Mouse (Mus musculus): ENCODE measurements around the gene Msmo1.

Msmo1 gene

DNA sequence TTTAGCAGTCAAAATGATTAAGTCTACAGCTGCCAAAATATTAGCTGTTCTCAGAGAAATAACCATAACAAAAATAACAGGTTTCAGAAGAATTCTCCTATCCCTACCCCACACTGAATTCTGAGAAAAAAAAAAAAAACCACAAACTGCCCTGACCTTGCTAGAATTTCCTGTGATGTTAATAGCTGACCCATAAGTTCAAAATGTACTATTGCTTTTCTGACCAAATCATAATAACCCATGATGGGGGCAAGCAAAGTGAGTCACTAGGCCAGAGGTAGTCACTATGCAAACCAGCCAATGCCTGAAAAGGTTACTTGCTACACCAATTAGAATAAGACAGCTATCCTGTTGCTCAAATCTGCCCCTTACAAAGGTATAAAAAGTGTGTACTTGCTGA is 26.1 kb downstream of the Msmo1 start:
- no peak for DNase-seq

GRCm38 (mm10) chr8:64703191-64703590 is 30.4 kb downstream of the Msmo1 start:
- DNase-seq = no peak

- DNase-seq = peak; percentile 44
These were observed 40.9 kb downstream of the Msmo1 start, which contains the start of gene Cpe for GRCm38 (mm10) chr8:64692651-64693201. Gene Cpe (minus strand): TSS chr8:64693054.

GRCm38 (mm10) chr8:64691591-64692401 is 41.8 kb downstream of the Msmo1 start:
- no peak for DNase-seq

GRCm38 (mm10) chr8:64690845-64691244 is 42.7 kb downstream of the Msmo1 start:
- no peak for DNase-seq

DNA sequence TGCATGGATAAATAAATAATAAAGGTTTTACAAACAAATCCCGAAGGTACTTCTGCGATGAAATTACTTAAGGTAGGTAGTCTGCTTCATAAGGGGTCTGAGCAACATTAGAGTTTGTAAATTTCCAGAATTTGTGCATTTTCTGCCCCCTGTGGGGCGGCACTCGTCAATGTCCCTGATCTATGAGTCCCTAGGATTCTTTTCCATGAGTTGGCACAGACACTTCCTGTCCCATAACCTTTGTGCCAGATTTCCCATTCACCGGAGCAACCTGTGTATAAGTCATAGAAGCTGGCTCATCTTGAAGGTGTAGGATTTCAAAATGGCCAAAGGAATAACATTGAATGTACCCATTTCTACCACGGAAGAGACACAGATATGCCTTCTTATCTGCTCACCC is 43.3 kb downstream of the Msmo1 start:
- DNase-seq = no peak

DNA sequence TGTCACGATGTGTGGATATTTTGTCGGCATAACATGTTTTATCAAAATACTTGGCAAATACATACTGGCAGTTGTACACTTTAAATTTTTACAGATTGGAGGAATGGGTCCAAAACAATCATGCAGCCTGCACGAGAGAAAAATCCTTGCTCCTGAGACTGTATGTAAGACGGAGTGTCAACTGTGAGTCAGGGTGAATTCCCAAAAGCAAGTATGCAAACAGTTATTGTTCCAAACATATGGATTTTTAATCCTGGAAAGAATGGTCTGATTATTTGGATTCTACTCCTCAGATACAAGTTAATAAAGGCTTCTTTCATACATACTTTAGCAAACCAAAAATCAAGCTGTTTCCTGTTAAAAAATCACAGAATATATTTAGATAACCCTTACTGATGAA is 44.9 kb downstream of the Msmo1 start:
- no peak for DNase-seq

DNA sequence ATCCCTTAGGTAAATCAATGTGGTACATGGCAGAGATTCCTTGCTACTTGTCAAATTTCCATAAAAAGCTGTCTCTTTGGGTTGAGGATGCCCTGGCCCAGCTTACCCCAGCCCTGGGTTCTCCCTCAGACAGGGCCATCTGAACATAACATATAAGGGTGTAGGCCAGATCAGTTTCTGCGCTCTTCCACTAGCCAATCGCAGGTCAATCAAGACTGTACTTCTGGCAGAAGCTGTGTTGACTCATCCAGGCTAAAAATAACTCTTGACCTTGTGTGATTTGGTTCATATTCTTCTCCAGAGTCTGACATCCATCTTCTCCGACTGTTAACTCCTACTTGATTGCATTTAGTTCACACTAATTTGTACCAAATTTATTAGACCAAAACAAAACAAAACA is 45.4 kb downstream of the Msmo1 start:
- no peak for DNase-seq

- no peak for DNase-seq
These were observed 51.1 kb downstream of the Msmo1 start for GRCm38 (mm10) chr8:64682501-64682900.

DNA sequence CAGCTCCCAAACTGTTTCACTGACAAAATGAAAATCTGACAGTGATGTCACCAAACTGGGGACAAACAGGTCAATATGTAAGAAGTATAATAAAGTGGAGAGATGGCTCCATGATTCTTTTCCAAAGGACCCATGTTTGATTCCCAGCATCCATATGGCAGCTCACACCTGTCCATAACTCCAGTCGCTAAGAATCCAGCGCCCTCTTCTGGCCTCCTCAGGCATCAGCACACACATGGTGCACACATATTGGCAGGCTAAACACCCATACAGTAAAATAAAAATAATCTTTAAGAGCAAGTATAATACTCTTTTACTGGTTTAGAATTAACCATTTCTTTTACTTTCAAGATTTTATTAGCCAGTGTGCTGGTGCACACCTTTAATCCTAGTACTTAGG is 57.2 kb downstream of the Msmo1 start:
- no peak for DNase-seq

GRCm38 (mm10) chr8:64674951-64675585 is 58.5 kb downstream of the Msmo1 start:
- DNase-seq = no peak

- no peak for DNase-seq
These were observed 60.7 kb downstream of the Msmo1 start for GRCm38 (mm10) chr8:64672920-64673319.

- no peak for DNase-seq
These were observed 61.7 kb downstream of the Msmo1 start for GRCm38 (mm10) chr8:64671937-64672336.
